Mouse (Mus musculus) cortical plate, adult 2 months (tissue): ENCODE measurements at regions not wholly inside any gene's neighbourhood (a gene's known extent, or its start where the extent isn't known, plus 50 kb on each side); places are given as distances from the start of the nearest gene placed in this dataset.

ENCODE experiments used
- CTCF ChIP-seq: fragments of 200-500 bp; IDR thresholded peaks from 2 replicates; pipeline ENCODE4 v1.5.1; 2011; ENCODE audit warnings: mild to moderate bottlenecking, control low read depth, low read length; ENCODE audit not compliant: insufficient read depth; ENCODE audit errors: extremely low read depth
- POLR2A ChIP-seq: fragments of 200-500 bp; IDR thresholded peaks from 2 replicates; pipeline ENCODE4 v1.6.1; 2011; ENCODE audit warnings: mild to moderate bottlenecking, low read length, control low read depth; ENCODE audit not compliant: insufficient read depth; ENCODE audit errors: extremely low read depth

DNA sequence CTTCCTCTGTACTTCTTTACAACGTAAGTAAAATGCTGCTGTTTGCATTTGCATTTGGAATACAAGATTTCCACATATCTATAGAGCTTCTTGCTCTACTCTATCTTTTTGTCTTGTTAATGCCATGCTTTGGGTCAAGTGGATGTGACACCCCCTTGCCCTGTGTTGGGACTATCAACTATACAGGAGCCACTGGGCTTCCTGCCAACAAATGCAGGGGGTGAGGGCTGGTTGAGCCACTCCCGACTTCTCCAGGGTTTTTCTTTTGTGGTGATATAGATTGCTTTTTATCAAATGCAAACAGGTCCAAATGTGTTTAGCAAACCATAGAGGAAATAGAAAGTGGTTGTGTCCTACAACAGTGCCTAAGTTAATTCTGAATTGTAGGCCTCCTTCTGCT, 108.4 kb upstream of the Rorb start:
- TF ChIP-seq CTCF: no peak
- TF ChIP-seq POLR2A: no peak
